Mouse (Mus musculus) lung, postnatal 4 days (tissue): ENCODE measurements around the gene Mitf.

Source experiments
- DNase-seq, 2 experiments: peaks; one replicate each; pipeline ENCODE4 v3.0.0; 2021

The Mitf gene

GRCm38 (mm10) chr6:97952845-97953244 is 146.0 kb downstream of the Mitf start:
- peak; percentile 7 to 48 for DNase-seq

GRCm38 (mm10) chr6:97956121-97956520 is 149.3 kb downstream of the Mitf start:
- DNase-seq: no peak

GRCm38 (mm10) chr6:97956636-97957035 is 149.8 kb downstream of the Mitf start:
- DNase-seq: no peak

- DNase-seq: no peak
Measured at GRCm38 (mm10) chr6:97958276-97958675, 151.4 kb downstream of the Mitf start.

- no peak for DNase-seq
Measured at GRCm38 (mm10) chr6:97961776-97962175, 154.9 kb downstream of the Mitf start.

DNA sequence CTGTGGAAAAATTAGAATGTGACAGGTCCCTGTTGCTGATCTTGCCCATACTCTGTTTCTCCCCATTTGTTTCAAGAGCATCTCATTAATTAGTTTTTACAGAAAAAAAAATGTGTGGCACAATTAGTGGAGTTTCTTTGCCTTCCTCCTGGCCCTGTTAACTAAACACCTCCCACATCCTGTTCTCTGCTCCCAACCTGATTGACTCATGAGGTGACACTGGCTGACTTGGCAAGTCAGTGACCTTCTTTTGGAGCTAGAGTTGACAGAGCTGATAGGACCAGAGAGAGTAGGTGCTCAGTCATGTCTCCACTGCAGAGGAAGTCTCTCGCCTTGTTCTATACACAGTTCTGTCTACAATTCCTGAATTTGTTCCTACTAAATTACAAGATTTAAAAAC is 155.5 kb downstream of the Mitf start:
- DNase-seq: no peak

DNA sequence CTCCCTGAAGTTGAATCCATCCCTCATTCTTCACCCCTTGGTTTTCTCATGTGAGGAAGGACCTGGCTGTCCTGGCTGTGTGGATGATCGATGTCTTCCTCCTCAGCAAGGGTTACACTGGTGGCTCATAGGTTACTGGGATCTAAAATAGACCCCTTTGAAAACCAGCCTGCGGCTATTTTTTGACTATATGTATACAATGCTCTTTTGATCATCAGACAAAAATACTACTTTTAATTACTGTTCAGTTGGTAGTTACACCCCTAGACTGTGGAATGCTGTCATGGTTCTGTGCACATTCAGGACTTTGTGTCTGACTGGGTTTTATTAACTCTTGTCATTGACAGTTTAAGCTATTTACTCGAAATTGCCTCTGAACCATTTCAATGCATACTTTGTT is 157.9 kb downstream of the Mitf start:
- DNase-seq: no peak

GRCm38 (mm10) chr6:97981668-97982067 is 174.8 kb downstream of the Mitf start:
- no peak for DNase-seq

DNA sequence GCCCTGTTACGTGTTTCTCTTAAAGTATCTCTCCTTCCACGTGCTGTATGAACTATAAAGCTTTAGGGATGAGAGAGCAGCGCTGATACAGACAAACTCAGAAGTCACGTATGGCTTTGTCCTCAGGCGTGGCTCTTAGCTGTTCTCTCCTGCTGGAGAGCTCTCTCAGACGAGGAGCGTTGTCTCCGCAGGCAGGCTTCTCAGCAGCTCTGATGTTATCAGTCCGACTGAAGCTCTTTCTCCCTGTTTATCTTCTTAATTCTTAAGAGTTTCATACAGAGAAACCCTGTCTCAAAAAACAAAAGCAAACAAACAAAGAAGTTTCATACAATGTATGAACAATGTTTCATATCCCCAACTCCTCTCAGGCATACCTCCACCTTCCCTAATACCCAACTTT is 178.8 kb downstream of the Mitf start:
- no peak for DNase-seq

DNA sequence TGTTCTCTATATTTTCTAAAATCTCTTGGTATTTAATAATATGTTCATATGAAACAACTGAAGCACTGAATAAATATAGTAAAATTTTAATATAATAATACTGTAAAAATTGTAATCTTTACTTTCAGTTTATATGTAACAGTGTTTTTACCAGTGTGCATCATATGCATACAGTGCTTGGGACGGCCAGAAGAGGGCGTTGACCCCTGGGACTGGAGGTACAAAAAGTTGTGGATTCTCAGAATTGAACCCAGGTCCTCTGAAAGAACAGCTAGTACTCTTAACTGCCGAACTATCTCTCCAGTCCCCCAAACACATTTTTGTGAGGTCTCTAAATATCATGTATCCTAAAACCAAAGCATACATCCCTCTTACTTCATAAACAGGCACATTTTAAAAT is 179.6 kb downstream of the Mitf start:
- DNase-seq: no peak

- DNase-seq: no peak
Measured at GRCm38 (mm10) chr6:97993507-97993906, 186.7 kb downstream of the Mitf start.

GRCm38 (mm10) chr6:97995606-97996307 is 188.9 kb downstream of the Mitf start:
- peak in 1 of 2 experiments; percentile 18 for DNase-seq

DNA sequence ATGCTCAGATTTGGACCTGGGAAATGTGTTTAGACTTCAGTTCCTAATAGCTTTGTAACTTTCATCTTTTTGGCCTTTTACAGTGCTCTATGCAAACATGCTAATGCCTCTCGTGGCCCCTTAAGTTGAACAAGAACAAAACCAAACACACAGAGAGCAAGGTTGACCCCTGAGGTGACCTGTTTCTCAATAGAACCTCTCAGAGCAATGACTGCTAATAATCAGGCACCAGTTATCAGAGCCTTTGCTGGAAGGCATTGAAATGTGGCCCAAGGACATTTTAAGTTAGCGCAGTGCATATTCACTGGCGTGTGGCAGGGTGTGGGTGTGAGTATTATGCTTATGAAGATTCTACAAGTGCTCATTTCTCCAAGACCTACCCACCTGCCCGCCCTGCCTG is 194.7 kb downstream of the Mitf start:
- DNase-seq: peak in 1 of 2 experiments; percentile 31

DNA sequence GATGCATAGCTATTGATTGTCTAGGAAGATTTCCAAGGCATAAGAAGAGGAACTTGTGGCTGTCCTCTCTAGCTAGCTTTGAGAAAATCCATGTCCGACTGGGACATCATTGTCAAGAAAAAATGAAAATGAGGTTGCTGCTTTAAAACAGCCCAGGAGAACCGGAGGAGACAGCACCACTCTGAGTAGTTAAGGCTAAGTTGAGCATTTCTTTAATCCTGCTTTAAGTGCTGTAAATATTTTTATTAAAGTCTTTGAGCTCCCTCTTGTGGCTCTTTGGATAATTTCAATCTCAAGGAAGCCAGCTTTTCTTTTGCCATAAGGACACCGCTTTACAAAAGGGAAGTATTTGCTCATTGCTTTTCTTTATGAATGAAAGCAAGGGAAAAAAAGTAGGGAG is 196.3 kb downstream of the Mitf start:
- no peak for DNase-seq

GRCm38 (mm10) chr6:98005566-98005965 is 198.7 kb downstream of the Mitf start:
- DNase-seq: peak in 1 of 2 experiments; percentile 49

DNA sequence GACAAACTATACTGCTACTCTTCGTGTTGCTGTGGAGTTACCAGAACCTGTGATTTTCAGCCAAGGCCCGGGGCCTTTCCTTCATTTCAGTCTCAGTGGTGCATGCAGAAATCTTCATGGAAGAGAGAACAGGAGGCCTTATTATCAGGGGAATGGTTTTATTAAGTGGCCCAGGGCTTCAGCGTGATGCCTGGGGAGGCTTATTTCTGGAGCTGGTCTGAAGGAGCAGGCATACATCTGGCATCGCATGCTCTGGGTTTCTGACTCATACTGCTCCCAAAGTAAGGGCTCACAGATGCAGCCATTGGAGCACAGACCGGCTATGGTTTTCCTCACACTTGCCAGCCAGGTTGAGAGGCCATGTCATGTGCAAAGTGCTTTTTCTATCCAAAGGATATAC is 208.2 kb downstream of the Mitf start:
- no peak for DNase-seq

DNA sequence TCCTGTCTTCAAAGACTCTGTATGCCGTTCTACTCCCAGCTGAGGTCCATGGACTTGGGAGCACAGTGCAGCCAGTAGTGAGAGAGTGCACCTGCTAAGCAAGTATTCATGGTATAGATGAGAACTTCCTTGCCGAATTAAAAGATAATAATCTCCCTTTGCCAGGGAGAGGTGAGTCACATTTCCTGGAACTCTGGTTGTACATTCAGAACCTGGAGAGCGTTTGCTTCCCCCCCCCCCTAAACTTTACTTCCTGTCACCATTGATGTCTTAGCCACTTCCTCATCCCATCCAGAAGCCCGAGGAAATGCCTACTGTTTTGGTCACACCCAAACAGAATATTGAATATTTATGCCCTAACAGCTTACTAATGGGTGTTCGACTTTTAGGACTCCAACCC is 209.0 kb downstream of the Mitf start:
- no peak for DNase-seq

- DNase-seq: no peak
Measured at GRCm38 (mm10) chr6:98023876-98024275, 217.0 kb downstream of the Mitf start.

DNA sequence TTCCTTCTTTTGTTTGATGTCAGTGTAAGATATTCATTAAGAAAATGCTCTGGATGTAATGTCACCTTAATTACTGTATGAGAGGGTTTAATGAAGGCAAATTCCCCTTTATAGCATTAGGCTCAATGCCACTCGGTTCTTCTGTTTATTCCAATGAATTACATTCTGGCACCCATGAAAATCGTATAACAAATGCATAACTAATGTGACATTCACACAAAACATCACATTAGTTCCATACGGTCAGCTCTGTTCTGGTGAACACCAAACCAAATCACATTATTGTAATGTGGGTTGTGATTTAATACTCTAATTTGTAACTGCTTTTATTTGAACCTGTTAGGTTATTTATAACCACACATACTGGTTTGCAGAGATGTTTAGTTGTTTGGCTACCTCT is 231.7 kb downstream of the Mitf start:
- DNase-seq: no peak

DNA sequence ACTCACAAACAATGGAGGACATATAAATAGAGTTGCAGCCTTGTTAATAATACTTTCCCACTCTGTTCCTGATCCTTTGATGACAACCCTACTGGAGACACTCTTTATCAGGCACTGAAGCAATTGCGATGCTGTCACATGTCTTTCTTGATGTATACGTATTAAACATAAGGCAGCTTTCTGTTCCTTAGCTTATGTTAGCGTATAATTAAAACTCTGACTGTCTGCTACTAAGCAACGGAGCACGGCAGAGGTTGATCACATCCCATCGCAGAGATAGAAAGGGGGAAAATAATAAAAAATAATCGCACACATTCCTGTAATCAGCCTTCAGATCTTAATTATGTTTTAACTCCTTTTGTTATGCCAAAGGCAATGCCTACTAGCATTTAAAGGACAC is 234.9 kb downstream of the Mitf start:
- DNase-seq: no peak

GRCm38 (mm10) chr6:98046295-98047108 is 239.7 kb downstream of the Mitf start:
- no peak for DNase-seq

- DNase-seq: no peak
Measured at GRCm38 (mm10) chr6:98047741-98048140, 240.9 kb downstream of the Mitf start.

DNA sequence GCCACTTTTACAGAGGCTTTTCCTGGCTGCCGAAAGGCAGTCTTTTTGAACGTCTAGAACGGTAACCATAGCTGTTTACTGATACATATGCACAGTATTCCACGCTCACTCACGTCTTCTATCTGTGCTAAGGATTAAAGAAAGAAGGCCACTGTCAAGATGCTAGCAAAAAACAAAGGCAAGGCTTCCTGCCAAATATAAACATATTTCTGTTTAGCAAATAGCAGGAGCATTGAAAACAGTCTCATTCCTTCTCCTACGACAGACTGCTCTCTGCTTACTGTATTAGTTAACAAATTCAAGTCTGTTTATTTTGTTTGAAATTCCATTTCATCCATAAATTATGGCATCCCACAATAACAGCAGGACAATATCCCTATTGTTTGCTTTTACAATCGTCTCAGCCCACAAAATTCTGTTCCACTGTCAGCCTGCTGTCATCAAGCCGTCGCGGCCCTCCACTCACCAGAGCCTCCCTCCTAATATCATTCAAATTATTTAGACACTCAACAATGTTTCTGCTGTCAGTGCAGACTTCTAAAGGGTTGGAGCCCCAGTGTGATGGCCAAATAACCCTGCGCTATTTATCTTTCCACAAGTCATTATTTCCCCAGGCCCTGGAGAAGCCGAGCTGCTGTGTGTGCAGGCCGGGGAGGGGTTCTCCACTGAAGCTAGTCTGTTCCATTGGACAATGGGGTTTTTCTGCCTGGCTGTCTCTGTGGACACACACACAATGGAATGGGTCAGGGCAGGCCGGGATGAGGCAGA is 242.0 kb downstream of the Mitf start:
- peak in 1 of 2 experiments; percentile 22 for DNase-seq

- no peak for DNase-seq
Measured at GRCm38 (mm10) chr6:98049551-98049950, 242.7 kb downstream of the Mitf start.
